Mouse (Mus musculus): ENCODE measurements around the gene Uvssa. TPM values are rescaled to one million over a fixed set of nuclear protein-coding genes. Genes with fewer than 3 reads are reported as not detected.

The Uvssa gene
- polyA plus RNA-seq, 1 experiment from 2014 or later = 10.7 TPM

- H3K27ac ChIP-seq = no peak overlapping the region
- H3K9me3 ChIP-seq = no peaks in the 10 kb centered on the region
- ATAC-seq (ENCODE audit: insufficient number of reproducible peaks, insufficient read depth, low FRiP score, low TSS enrichment, low read depth) = no peak
- no peaks in the 10 kb centered on the region for H3K27me3 ChIP-seq
- WGBS = 97% methylated on average over 5 of the region's 5 CpGs
- H3K4me2 ChIP-seq = no peak overlapping the region
- no peak overlapping the region for H3K9ac ChIP-seq
- H3K4me3 ChIP-seq = no peak overlapping the region
- peaks cover 22% of the 10 kb centered on the region for H3K4me1 ChIP-seq
- H3K36me3 ChIP-seq = 0 out of 2 replicates have a peak, but pooled peaks cover 3% of the 10 kb centered on the region
Measured at GRCm38 (mm10) chr5:33349205-33349604, 29.1 kb upstream of the Uvssa start.

GRCm38 (mm10) chr5:33349706-33350105 is 28.6 kb upstream of the Uvssa start:
- Histone ChIP-seq H3K4me1 (peaks cover 22% of the 10 kb centered on the region), H3K9ac (no peak overlapping the region), H3K4me2 (no peak overlapping the region), H3K36me3 (0 out of 2 replicates have a peak, but pooled peaks cover 3% of the 10 kb centered on the region), H3K4me3 (no peak overlapping the region), H3K9me3 (no peaks in the 10 kb centered on the region), H3K27ac (no peak overlapping the region), H3K27me3 (no peaks in the 10 kb centered on the region)
- 73% methylated on average over 4 of the region's 4 CpGs for WGBS
- no peak for ATAC-seq (ENCODE audit: insufficient number of reproducible peaks, insufficient read depth, low FRiP score, low TSS enrichment, low read depth)

- Histone ChIP-seq H3K4me2 (no peak overlapping the region), H3K36me3 (no peaks in the 10 kb centered on the region), H3K9ac (no peak overlapping the region), H3K4me1 (peaks cover 22% of the 10 kb centered on the region), H3K27me3 (no peaks in the 10 kb centered on the region), H3K4me3 (no peak overlapping the region), H3K27ac (no peak overlapping the region), H3K9me3 (no peaks in the 10 kb centered on the region)
- no peak for ATAC-seq (ENCODE audit: insufficient number of reproducible peaks, insufficient read depth, low FRiP score, low TSS enrichment, low read depth)
- WGBS = 81% methylated on average over 3 of the region's 3 CpGs
Measured at GRCm38 (mm10) chr5:33351556-33352272, 26.6 kb upstream of the Uvssa start.

- Histone ChIP-seq H3K4me3 (no peak overlapping the region), H3K9ac (no peak overlapping the region), H3K4me2 (no peak overlapping the region), H3K36me3 (no peaks in the 10 kb centered on the region), H3K9me3 (no peaks in the 10 kb centered on the region), H3K27me3 (no peaks in the 10 kb centered on the region), H3K27ac (0 out of 2 replicates have a peak overlapping the region, but pooled peaks have one; percentile 29), H3K4me1 (peaks cover 22% of the 10 kb centered on the region)
- ATAC-seq (ENCODE audit: insufficient number of reproducible peaks, insufficient read depth, low FRiP score, low TSS enrichment, low read depth) = no peak
- WGBS = 70% methylated on average over 8 of the region's 8 CpGs
Measured at GRCm38 (mm10) chr5:33352273-33352645, 26.1 kb upstream of the Uvssa start.

- Histone ChIP-seq H3K4me3 (no peak overlapping the region), H3K36me3 (peaks cover 1% of the 10 kb centered on the region; the same call in 1 of the 2 replicates), H3K27me3 (no peaks in the 10 kb centered on the region), H3K4me2 (no peak overlapping the region), H3K9ac (no peak overlapping the region), H3K27ac (peak overlapping the region; percentile 29; the same call in 1 of the 2 replicates), H3K9me3 (no peaks in the 10 kb centered on the region), H3K4me1 (peaks cover 22% of the 10 kb centered on the region)
- no peak for ATAC-seq (ENCODE audit: insufficient number of reproducible peaks, insufficient read depth, low FRiP score, low TSS enrichment, low read depth)
- WGBS = 34% methylated on average over 3 of the region's 3 CpGs
Measured at GRCm38 (mm10) chr5:33353011-33353410, 25.3 kb upstream of the Uvssa start.

GRCm38 (mm10) chr5:33357494-33357893 is 20.9 kb upstream of the Uvssa start:
- H3K36me3 ChIP-seq = peaks cover 44% of the 10 kb centered on the region
- H3K9me3 ChIP-seq = no peaks in the 10 kb centered on the region
- 91% methylated on average over 1 of the region's 1 CpGs for WGBS
- H3K4me3 ChIP-seq = no peak overlapping the region
- H3K4me2 ChIP-seq = no peak overlapping the region
- H3K27ac ChIP-seq = no peak overlapping the region
- H3K4me1 ChIP-seq = peaks cover 10% of the 10 kb centered on the region
- ATAC-seq (ENCODE audit: insufficient number of reproducible peaks, insufficient read depth, low FRiP score, low TSS enrichment, low read depth) = no peak
- no peaks in the 10 kb centered on the region for H3K27me3 ChIP-seq
- H3K9ac ChIP-seq = no peak overlapping the region

GRCm38 (mm10) chr5:33358467-33358866 is 19.9 kb upstream of the Uvssa start:
- Histone ChIP-seq H3K9me3 (no peaks in the 10 kb centered on the region), H3K27ac (no peak overlapping the region), H3K36me3 (peaks cover 53% of the 10 kb centered on the region), H3K4me3 (no peak overlapping the region), H3K4me1 (peaks cover under 1% of the 10 kb centered on the region; the same call in 1 of the 2 replicates), H3K4me2 (no peak overlapping the region), H3K9ac (no peak overlapping the region), H3K27me3 (no peaks in the 10 kb centered on the region)
- 93% methylated on average over 4 of the region's 4 CpGs for WGBS
- no peak for ATAC-seq (ENCODE audit: insufficient number of reproducible peaks, insufficient read depth, low FRiP score, low TSS enrichment, low read depth)

GRCm38 (mm10) chr5:33363263-33363662 is 15.1 kb upstream of the Uvssa start:
- H3K4me3 ChIP-seq = no peak overlapping the region
- H3K4me2 ChIP-seq = no peak overlapping the region
- peaks cover 97% of the 10 kb centered on the region for H3K36me3 ChIP-seq
- ATAC-seq (ENCODE audit: insufficient number of reproducible peaks, insufficient read depth, low FRiP score, low TSS enrichment, low read depth) = no peak
- no peak overlapping the region for H3K27ac ChIP-seq
- no peaks in the 10 kb centered on the region for H3K9me3 ChIP-seq
- H3K9ac ChIP-seq = no peak overlapping the region
- H3K27me3 ChIP-seq = no peaks in the 10 kb centered on the region
- no peaks in the 10 kb centered on the region for H3K4me1 ChIP-seq
- WGBS = 89% methylated on average over 5 of the region's 5 CpGs

GRCm38 (mm10) chr5:33368651-33369050 is 9.7 kb upstream of the Uvssa start:
- peaks cover 100% of the 10 kb centered on the region for H3K36me3 ChIP-seq
- no peaks in the 10 kb centered on the region for H3K9me3 ChIP-seq
- H3K4me2 ChIP-seq = no peak overlapping the region
- H3K9ac ChIP-seq = no peak overlapping the region
- no peak overlapping the region for H3K27ac ChIP-seq
- 94% methylated on average over 4 of the region's 4 CpGs for WGBS
- no peaks in the 10 kb centered on the region for H3K27me3 ChIP-seq
- no peak for ATAC-seq (ENCODE audit: insufficient number of reproducible peaks, insufficient read depth, low FRiP score, low TSS enrichment, low read depth)
- no peaks in the 10 kb centered on the region for H3K4me1 ChIP-seq
- no peak overlapping the region for H3K4me3 ChIP-seq

- Histone ChIP-seq H3K9ac (no peak overlapping the region), H3K27me3 (no peaks in the 10 kb centered on the region), H3K4me2 (no peak overlapping the region), H3K4me3 (no peak overlapping the region), H3K27ac (no peak overlapping the region), H3K9me3 (no peaks in the 10 kb centered on the region), H3K4me1 (no peaks in the 10 kb centered on the region), H3K36me3 (peaks cover 86% of the 10 kb centered on the region)
- no peak for ATAC-seq (ENCODE audit: insufficient number of reproducible peaks, insufficient read depth, low FRiP score, low TSS enrichment, low read depth)
Measured at GRCm38 (mm10) chr5:33371137-33371536, 7.2 kb upstream of the Uvssa start.

- Histone ChIP-seq H3K4me3 (no peak overlapping the region), H3K9me3 (no peaks in the 10 kb centered on the region), H3K4me2 (no peak overlapping the region), H3K27me3 (no peaks in the 10 kb centered on the region), H3K27ac (no peak overlapping the region), H3K9ac (no peak overlapping the region), H3K36me3 (peaks cover 81% of the 10 kb centered on the region), H3K4me1 (no peaks in the 10 kb centered on the region)
- no peak; the same call in 1 of the 2 replicates for ATAC-seq (ENCODE audit: insufficient number of reproducible peaks, insufficient read depth, low FRiP score, low TSS enrichment, low read depth)
- WGBS = 92% methylated on average over 4 of the region's 4 CpGs
Measured at GRCm38 (mm10) chr5:33371668-33372067, 6.7 kb upstream of the Uvssa start.

GRCm38 (mm10) chr5:33372331-33373038 is 5.9 kb upstream of the Uvssa start:
- Histone ChIP-seq H3K27me3 (no peaks in the 10 kb centered on the region), H3K36me3 (peaks cover 73% of the 10 kb centered on the region), H3K4me3 (no peak overlapping the region), H3K9ac (no peak overlapping the region), H3K9me3 (no peaks in the 10 kb centered on the region), H3K27ac (no peak overlapping the region), H3K4me1 (peaks cover 4% of the 10 kb centered on the region; the same call in 1 of the 2 replicates), H3K4me2 (no peak overlapping the region)
- WGBS = 75% methylated on average over 18 of the region's 18 CpGs
- ATAC-seq (ENCODE audit: insufficient number of reproducible peaks, insufficient read depth, low FRiP score, low TSS enrichment, low read depth) = no peak
